Mouse (Mus musculus) heart, postnatal 14 days (tissue): ENCODE measurements around the gene Slc41a2. TPM values are rescaled to one million over a fixed set of nuclear protein-coding genes. Genes with fewer than 3 reads are reported as not detected.

Source experiments
- DNase-seq, 2 experiments: peaks; one replicate each; pipeline ENCODE4 v3.0.0; 2021 to 2022
- intact Hi-C: fragments of 180-260 bp; cut with DNase I; formaldehyde crosslinking; loops from one replicate; pipeline ENCODE4 v1.15.1; 2025
- total RNA-seq, 2 experiments: library from RNA; stranded (reverse); gene quantifications; 2 replicates each; pipeline ENCODE4 v1.2.3; 2021

Gene Slc41a2
- total RNA-seq, 2 experiments from 2014 or later: 0.84 to 1.5 TPM

GRCm38 (mm10) chr10:83321528-83321927 is 16.2 kb downstream of the Slc41a2 start:
- DNase-seq: no peak
- intact Hi-C loops: no loop called here

DNA sequence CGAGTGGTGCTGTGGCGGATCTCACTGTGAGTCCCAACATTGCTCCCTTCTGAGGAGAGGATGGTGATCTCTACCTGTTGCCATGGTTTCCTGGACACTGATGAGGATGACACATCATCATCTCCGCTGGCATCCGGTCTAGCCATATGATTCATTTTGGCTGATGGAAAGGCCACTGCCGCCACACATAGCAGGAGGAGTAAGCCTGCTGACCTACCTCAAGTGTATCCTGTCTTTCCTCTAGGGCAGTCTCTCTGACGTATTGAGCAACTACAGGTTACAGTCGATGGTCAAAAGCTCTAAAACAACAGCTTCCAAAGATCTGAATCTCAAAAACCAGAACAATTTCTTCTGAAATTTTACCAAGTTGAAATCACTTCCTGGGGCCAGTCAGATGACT is 16.8 kb downstream of the Slc41a2 start:
- DNase-seq: no peak
- intact Hi-C loops: no loop called here

- no peak for DNase-seq
- intact Hi-C loops: no loop called here
Measured at GRCm38 (mm10) chr10:83320396-83320795, 17.3 kb downstream of the Slc41a2 start.

DNA sequence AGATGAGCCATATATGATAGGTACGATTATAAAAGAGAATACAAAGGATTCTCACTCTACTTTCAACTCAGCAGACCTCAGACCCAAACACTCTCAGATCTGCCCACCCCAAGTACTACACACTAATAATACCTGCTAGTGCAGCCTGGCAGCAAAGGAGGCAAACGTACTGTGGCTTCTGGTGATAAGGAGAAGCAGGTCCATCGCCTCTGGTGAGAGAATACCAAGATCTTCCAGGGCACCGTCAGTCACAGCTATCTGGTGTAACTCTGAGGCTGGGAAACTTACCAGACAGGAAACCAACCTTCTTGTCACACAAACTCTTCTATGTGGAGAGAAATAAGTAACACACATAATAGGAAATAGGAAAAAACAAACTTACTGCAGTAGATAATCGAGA is 24.6 kb downstream of the Slc41a2 start:
- DNase-seq: no peak
- intact Hi-C loops: no loop called here

DNA sequence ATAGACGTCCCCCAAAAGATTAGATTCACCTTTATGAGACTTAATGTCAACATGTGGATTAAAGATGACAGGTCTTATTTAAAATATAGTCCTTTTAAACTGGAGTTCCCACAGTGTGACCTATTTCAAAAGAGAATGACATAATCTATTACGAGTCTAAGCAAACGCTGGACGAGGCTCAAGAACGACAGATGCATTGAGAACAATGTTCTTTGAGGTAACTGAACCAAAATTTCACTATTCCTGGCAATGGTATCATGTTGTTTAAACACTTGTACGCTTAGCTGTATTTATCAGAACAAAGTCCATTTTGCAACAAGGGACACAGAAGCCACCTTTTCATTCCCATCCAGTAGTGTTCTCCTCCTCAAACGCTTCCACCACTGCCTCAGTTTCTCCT is 27.3 kb downstream of the Slc41a2 start:
- intact Hi-C loops: no loop called here
- no peak for DNase-seq

- intact Hi-C loops: no loop called here
- DNase-seq: peak in 1 of 2 experiments; percentile 10
Measured at GRCm38 (mm10) chr10:83301687-83302086, 36.0 kb downstream of the Slc41a2 start.

DNA sequence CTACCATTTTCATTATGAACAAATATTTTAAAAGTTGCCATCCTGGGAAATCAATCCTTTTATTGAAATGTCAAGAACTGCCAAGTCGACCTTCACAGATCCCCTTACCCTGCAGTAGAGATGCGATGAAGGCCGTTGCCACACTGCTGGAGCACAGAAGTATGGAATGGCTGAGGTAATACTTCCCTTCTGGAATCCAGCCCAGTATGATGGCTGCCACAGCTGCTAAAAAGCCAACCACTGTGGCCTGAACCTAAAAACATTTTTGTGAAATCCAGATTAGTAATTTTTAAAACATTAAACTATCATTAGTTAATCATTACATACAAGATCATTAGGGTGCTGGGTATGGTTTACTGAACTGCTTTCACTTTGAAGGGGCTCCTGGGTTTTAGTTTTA is 36.6 kb downstream of the Slc41a2 start:
- intact Hi-C loops: no loop called here
- no peak for DNase-seq

- no peak for DNase-seq
- intact Hi-C loops: no loop called here
Measured at GRCm38 (mm10) chr10:83297017-83297416, 40.7 kb downstream of the Slc41a2 start.

- DNase-seq: peak in 1 of 2 experiments; percentile 23
- intact Hi-C loops: loop anchor here (2.0 kb wide), 1 partner anchor 386 kb away; no protein-coding TSS in a partner anchor
Measured at GRCm38 (mm10) chr10:83294746-83295145, 42.9 kb downstream of the Slc41a2 start.

DNA sequence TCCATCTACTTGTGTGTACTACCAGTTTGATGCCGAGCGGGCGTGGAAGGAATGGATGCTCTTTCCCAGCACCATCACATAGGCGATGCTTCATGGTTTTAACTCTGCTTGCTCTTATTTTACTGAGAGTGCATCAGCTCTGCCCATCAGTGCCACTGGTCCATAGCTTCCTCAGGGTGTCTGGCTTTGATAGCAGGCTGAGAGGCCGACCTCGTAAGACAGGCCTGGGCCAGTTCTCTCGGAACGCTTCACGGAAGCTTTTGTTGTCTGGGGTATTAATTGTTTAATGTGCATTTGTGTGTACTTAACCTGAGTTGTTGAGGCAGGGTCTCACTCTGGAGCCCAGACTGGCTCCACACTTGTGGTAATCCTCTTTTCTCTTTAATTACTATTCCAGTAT is 44.3 kb downstream of the Slc41a2 start:
- intact Hi-C loops: no loop called here
- DNase-seq: no peak

- intact Hi-C loops: no loop called here
- no peak for DNase-seq
Measured at GRCm38 (mm10) chr10:83291731-83292130, 46.0 kb downstream of the Slc41a2 start.

DNA sequence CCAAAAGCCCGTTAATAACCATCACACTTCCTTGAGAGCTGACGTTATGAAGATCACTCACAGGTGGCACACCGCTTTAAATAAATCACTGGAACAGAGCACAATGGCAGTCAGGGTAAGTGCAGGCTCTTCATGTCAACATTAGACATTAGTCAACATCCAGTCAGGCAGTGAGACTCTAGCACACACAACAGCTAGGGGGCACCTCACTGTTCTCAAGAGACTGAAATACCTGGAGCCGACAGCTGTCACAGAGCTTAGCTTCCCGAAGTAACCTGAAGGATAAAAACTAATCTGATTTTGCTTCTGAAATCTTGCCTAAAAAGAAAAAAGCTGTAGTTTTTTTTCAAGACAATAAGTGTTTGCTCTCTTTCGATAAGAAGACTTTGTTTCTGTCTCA is 49.9 kb downstream of the Slc41a2 start:
- intact Hi-C loops: no loop called here

GRCm38 (mm10) chr10:83286399-83286798 is 51.3 kb downstream of the Slc41a2 start:
- no peak for DNase-seq
- intact Hi-C loops: no loop called here

More for the DNA sequence above, 49.9 kb downstream of the Slc41a2 start:
- DNase-seq: no peak

- no peak for DNase-seq
- intact Hi-C loops: no loop called here
Measured at GRCm38 (mm10) chr10:83285724-83286256, 51.9 kb downstream of the Slc41a2 start.

DNA sequence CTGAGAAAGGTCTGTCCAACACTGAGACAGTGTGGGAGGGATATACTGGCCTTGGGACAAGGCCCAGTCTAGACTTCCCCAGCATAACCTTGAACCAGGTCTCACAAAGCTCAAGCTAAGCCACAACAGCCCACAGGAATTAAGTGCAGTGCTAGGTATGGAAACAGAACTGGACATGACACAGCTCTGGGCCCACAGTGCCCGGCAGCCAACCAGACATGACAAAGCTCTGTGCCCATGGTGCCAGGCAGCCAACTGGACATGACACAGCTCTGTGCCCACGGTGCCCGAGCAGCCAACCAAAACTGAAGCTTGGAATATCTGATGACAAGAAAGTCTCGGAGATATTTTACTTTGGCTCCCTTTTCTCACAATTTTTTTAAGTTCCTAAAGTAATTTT is 52.8 kb downstream of the Slc41a2 start:
- no peak for DNase-seq
- intact Hi-C loops: no loop called here

DNA sequence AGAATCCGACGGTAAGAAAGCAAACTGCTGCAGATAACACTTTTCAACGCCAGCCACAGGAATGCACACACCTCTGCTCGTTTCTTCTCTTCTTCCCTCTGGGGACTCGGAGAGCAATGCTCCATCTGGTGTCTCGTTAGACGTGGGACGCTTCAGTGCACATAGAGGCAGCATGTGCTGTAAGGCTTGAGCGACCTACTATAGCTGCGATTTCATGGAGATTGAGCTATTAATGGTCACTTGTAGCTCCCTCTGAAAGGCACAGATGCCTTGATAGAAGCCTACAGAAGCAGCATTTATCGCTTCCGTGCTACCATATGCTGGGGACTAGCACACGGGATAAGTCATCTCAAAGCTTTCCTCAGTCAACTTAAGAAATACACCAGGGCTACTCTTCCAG is 71.0 kb downstream of the Slc41a2 start:
- no peak for DNase-seq
- intact Hi-C loops: no loop called here

GRCm38 (mm10) chr10:83266241-83266640 is 71.4 kb downstream of the Slc41a2 start:
- intact Hi-C loops: no loop called here
- DNase-seq: no peak

- intact Hi-C loops: no loop called here
- DNase-seq: no peak
Measured at GRCm38 (mm10) chr10:83264680-83265079, 73.0 kb downstream of the Slc41a2 start.

DNA sequence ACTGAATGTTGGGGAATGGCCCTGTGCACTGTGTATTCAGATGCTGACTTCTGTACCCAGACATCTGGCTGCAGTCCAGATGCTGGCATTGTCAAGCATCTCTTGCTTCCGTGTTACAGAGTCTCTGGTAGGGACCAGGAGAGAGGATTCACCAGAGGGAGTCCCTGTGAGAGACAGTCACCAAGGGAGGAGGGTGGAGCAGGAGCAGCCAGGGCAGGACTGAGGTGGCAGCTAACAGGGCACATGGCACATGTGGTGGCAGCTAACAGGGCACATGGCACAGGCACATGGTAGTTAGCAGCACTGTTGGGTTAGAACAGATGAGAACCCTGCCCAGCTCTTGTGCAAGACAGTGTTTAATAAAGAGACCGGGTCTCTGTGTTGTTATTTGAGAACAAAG is 73.6 kb downstream of the Slc41a2 start:
- intact Hi-C loops: no loop called here
- DNase-seq: no peak

GRCm38 (mm10) chr10:83261264-83261663 is 76.4 kb downstream of the Slc41a2 start:
- intact Hi-C loops: no loop called here
- DNase-seq: no peak

DNA sequence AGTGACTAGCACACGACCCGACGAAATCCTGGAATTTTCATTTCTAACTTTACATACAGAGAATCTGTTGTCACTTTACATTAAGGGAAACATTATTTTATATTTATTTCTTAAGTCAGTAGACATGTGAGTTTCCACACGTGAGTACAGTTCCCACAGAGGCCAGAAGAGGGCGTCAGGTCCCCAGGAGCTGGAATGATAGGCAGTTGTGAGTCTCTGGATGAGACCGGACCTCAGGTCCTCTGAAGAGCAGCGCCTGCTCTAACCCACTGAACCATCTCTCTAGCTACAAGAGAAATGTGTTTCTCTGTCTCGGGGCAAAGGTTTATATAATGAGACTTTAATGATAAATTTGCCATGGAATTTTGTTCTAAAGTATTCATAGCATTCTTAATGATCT is 86.3 kb downstream of the Slc41a2 start:
- intact Hi-C loops: no loop called here
- DNase-seq: peak in 1 of 2 experiments; percentile 16

- no peak for DNase-seq
- intact Hi-C loops: no loop called here
Measured at GRCm38 (mm10) chr10:83248036-83248435, 89.6 kb downstream of the Slc41a2 start.

DNA sequence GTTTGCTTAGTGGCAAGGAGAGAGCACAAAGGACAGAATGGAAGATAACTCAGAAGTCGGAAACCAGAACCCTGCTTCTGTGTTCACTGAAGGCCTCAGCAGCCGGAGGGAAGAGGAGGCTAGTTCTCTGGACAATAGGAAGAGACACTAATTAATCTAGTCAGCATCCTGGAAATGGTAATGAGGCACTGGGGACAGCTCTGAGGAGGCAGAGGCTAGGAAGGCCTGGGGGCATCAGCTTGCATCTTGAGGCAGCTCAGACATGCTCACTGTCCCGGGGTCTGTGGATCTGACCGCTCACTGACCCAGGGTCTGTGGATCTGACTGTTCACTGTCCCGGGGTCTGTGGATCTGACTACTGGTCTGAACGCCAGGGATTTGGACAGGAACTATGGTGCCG is 92.0 kb downstream of the Slc41a2 start:
- DNase-seq: no peak
- intact Hi-C loops: no loop called here
